Mouse (Mus musculus) right cerebral cortex, postnatal 25 days (tissue): ENCODE data around the gene Ttc9c.
"Not testable (repeated sequence)": the region's sequence is repeated elsewhere in the genome, so short reads cannot be mapped to it uniquely, and the experiment has no call there.

Source experiments
- DNase-seq: peaks from one replicate; pipeline ENCODE4 v3.0.0; 2022

Ttc9c gene

DNA sequence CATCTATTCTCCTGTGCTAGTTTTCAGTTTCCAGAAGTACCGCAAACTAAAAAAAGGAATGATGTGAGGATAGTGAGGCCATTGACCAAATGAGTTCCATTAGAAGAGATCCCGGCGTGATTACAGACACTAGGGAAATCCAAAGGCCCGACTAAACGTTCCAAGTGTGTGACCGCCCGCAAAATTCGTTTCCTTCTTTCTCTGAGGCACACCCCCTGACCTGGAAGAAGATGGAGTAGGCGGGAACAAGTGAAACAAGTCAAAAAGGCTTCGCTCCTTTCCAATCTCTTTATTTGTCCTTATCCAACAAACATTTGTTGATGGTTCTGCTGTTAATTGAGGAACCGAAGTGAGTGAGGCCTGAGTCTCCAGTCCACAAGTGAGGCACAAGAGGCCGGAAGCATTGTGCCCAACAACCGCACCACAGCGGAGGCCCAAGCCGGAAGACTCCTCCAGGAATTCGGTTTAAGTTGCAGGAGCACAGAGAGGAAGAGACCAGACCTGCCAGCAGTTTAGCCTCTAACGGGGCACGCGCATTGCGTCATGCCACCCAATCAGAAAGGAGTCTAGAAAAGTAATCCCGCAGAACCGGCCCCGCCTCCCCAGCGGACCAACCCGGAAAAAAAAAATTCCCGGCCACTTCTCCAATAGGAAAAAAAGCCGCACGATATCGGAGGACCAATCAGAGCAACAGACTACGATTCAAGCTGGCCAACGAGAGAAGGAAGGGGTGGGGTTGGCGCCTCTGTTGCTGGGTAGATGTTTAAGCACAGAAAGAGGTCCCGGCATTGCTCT, at the start of gene Ttc9c:
Gene Ttc9c (minus strand): TSS at position 533 of the 795 bp plus-strand sequence.
- DNase-seq: peak; percentile 95

DNA sequence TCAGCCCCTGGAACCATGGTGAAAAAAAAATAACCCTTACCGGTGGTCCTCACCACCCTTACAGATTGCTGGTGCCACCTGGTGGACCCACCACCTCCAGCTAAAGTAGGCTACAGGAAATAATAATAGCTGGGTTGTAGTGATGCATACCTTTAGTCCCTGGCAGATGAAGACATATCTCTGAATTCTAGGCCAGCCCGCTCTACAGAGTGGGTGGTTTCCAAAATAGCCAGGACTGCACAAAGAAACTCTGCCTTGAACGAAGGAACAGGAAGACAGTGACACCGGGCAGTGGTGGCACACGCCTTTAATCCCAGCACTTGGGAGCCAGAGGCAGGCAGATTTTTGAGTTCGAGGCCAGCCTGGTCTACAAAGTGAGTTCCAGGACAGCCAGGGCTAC, 45.1 kb upstream of the Ttc9c start:
- DNase-seq: no peak

DNA sequence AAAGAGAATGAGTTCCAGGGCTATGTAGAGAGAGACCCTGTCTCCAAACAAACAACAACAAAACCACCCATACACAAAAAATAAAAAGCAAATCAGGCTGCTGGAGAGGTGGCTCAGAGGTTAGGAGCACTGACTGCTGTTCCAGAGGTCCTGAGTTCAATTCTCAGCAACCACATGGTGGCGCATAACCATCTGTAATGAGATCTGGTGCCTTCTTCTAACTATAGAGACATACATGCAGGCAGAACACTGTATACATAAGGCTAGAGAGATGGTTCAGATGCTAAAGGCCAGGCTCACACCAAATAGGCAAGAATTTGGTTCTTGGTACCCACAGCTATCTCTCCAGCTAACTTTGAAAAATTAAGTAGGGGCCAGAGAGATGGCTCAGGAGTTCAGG, 39.9 kb upstream of the Ttc9c start:
- no peak for DNase-seq

DNA sequence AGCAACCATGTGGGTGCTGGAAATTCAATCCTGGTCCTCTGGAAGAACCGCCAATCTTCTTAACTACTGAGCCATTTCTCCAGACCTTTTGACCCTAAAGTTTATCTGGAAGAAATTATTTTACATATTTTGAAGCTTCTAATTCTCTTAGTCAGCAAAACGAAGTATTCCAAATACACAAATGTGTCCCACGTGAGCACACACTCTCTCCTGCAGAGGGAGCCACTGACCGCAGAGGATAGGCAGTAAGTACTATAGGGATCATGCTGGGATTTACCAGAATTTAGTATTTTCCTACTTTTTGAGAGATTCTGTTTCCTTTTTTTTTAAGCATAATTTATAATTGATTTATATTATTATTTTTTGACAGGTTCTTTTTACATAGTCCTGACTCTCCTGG, 38.6 kb upstream of the Ttc9c start:
- no peak for DNase-seq

DNA sequence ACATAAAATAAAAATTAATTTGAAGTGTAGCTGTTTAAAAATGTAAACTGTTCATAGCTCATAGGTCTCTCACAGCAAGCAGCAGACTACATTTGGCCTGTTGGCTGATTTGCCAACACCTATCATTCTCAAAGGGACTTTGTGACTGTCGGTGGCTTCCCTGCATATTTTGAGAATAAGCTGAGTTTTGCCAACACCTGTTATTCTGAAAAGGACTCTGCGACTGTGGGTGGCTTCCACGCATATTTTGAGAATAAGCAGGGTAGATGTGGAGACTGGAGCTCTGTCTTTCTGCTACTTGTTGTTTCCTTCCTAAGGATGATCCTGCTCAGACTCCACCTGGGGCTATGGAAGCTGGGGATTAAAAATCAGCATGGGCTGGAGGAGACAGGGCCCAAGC, 34.0 kb upstream of the Ttc9c start:
- DNase-seq: no peak

DNA sequence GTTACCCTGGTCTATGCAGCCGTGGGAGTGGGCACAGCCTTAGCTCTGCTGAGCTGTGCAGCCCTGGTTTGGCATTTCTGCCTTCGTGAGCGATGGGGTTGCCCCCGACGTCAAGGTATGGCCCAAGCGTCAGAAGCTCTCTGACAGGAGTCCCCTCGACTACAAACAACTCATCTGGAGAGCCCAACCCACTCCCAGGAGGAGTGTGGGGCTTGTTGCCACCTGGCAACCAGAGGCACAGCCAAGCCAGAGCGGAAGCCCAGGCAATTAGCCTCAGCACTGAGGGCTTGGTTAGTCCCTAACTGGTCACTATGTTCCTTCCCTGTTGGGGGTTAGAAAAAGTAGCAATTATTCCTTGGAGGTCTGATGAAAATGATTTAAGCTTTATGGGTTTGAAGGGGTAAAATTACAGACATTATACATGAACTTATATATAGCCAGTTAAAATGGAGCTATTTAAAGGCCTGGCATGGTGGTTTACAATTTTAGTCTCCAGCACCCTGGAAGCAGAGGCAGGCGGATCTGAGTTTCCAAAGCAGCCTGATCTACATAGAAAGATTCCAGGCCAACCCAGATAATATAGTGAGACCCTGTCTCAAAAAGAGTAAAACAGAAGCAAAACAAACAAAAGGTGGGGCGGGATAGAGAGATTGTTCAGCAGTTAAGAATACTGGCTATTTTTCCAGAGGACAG, 33.2 kb upstream of the Ttc9c start:
- DNase-seq: peak; percentile 32

DNA sequence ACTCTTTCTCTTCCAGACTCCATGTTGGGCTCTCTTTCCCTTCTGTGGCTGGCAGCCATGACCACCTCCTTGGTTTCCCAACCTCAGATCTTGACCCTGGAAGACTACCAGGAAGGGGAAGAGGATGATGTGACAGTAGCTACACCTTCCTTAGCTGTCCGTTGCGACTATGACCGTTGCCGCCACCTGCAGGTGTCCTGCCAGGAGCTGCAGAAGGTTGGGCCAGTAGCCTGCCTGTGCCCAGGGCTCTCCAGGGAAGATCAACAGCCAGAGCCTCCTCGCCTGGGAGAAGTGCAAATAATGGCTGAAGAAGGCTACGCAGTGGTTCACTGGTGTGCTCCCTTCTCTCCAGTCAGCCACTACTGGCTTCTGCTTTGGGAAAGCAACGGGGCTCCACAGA, 32.5 kb upstream of the Ttc9c start:
- DNase-seq: no peak

DNA sequence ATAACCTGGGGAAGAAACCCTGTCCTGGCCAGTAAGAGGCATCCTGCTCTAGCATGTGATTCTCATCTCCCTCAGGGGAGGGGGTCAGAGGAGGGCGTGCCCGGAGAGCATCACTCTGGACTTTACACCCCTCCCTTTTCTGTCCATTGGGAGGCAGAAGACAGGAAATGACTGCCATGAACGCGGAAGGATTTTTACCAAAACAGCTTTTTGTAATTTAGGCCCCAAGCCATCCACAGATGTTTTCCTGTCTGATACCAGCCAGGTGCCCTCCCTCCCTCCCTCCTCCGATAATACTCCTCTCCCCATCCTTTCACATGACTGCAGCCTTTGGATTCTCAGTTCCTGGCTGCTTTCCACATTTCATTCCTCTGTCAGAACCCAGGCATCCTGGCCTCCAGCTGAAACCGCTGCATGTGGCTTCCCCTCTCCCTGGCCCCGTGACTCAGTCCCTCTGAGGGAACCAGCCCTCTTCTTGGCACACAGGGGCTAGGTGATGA, 31.3 kb upstream of the Ttc9c start, which contains the start of gene Lrrn4cl:
Gene Lrrn4cl (plus strand): TSS at position 367 of the 500 bp plus-strand sequence.
- DNase-seq: no peak

DNA sequence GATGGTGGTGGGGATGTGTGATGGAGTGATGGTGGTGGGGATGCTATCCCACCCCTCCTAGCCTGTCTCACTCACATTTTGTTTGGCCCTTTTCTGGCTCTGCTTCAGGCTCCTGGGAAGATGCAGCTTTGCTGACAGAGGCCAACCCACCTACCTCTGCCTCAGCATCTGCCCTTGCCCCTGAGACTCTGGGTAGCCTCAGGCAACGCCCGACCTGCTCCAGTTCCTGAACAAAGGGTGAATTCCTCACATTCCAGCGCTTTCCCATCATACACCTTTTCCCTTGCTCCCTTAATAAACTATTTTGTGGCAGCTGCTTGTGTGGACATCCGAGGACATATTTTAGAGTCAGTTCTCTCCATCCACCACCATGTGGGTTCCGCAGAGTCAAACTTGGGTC, 29.2 kb upstream of the Ttc9c start:
- DNase-seq: no peak

DNA sequence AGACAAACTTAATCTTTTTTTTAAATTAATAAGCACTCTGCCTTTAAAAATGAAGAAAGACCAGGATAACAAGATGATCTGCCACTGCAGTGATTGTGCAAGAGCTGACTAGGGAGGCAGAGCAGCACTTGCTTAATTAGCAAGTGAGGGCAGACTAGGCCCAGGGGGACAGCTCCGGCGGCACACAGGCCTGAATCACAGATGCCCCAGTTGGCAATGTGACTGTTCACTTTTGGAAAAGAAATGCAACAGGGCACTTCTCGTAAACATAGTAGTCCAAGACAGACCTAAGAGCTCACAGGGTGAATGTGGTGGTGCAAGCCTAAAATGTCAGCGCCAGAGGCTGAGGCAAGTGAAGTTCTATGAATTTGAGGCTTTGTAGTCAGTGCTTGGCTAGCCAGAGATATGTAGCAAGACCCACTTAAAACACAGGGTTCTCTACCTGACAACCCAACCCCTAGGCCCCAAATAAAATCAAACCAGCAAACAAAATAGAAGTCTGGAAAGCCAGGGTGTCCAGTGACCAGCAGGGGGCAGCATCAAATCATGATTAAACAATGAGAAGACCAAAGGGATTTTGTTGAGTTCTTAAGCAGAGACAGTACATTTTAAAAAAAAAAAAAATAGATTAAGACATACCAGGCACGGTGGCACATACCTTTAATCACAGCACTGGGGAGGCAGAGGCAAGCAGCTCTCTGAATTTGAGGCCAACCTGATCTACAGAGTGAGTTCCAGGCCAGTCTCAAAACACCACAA, 25.4 kb upstream of the Ttc9c start:
- DNase-seq: peak; percentile 57

DNA sequence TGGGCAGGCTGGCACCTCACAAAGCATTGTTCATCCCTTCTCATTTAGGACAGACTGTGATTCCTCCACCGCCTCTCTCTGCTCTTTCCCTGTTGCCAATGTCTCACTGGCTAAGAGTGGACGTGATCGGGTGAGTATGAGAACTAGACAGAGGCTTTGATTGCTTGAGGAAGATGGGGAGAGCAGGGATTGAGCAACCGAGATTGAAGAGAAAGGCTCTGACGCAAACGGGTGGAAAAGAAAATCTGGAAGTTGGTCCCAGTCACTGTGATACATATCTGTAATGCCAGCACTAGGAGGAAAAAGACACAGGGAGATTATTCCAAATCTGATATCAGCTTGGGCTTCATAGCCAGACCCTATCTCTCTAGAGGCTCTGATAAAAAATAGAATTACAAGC, 23.8 kb upstream of the Ttc9c start:
- no peak for DNase-seq

DNA sequence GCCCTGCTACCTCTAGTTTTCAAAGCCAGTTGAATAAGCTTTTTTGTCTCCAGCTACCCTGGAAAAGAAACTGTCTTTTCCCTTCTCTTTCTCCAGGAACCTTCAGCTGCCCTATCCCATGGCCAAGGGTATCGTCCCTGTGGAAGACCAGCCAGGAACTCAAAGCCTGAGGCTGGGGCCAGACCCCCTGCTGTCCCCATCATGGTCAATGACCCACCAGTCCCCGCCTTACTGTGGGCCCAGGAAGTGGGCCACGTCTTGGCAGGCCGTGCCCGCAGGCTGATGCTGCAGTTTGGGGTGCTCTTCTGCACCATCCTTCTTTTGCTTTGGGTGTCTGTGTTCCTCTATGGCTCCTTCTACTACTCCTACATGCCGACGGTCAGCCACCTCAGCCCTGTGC, 21.9 kb upstream of the Ttc9c start:
- no peak for DNase-seq

DNA sequence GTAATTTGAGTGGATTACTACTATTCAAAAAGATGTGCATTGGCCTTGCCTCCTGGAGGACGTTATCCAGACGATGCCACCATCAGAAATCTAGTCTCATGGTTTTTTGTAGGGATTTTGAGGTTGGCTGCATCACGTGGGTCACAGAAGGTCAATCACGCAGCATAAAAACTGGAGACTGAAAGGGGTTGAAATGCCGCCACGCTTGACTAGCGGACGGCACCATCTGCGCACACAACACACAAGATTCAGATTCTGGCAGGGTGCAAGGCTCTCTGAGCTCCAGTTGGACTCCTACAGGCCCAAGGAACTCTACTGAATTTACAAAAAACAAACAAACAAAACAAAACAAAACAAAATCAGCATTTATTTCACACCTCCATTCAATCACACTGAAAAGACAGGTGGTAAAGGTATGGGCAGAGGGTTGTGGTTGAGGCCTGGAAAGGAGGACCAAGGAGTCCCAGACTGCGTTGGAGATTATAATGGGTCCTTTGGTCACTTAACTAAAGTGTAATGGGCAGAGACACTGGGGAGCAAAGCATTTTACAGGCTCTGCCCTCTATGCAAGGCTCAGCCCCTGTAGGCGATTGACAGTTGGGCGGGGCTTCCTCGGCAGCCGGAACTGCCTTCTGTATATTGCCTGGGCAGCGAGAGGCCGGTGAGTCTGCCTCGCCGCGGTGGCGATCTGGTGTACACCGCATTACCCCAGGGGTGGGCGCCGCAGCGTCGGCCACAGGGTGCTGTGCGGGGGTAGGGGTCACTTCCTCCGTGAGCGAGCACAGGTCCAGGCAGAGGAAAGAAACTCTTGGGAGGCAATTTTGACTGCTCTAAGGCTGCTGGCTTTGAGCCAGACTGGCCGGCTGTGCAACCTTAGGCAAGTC, 21.0 kb upstream of the Ttc9c start:
- DNase-seq: peak; percentile 79

DNA sequence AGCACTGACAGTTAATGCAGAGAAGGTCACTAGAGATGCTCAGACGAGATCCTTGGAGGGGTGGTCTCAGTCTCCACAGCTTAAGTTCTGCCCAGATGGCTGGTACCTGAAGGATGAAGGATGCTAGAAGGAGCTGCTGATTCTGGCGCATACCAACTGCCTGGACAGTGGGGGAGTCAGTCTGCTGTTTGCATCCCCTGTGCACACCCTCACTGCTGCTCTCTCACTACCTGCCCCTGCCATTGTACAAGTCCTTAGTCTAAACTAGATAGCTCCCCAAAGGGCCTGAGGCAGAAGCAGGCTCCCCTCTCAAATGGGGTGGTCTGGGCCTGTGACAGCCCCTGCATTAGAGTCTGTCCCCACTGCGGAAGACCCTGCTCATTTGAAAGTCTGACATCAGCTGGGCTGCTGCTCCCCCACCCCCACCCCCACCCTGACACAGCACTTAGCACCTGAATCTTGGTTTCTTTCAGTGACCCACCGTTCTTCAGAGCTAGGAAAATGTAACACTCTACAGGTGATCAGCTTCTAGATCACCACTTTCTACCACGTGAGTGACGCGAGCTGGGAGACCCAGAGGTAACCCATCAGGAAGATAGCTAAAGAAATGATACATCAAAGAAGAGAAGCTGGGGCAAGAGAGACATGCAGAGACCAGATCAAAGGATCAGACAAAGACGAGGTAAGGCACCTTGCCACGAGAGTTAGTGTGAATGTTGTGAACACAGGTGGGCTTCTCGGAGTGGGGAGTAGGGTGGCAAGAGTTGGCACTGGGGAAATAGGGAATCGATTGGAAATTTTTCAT, 20.2 kb upstream of the Ttc9c start, which contains the start of gene Gng3:
Gene Gng3 (minus strand): TSS at position 92 of the 805 bp plus-strand sequence.
- DNase-seq: peak; percentile 85

DNA sequence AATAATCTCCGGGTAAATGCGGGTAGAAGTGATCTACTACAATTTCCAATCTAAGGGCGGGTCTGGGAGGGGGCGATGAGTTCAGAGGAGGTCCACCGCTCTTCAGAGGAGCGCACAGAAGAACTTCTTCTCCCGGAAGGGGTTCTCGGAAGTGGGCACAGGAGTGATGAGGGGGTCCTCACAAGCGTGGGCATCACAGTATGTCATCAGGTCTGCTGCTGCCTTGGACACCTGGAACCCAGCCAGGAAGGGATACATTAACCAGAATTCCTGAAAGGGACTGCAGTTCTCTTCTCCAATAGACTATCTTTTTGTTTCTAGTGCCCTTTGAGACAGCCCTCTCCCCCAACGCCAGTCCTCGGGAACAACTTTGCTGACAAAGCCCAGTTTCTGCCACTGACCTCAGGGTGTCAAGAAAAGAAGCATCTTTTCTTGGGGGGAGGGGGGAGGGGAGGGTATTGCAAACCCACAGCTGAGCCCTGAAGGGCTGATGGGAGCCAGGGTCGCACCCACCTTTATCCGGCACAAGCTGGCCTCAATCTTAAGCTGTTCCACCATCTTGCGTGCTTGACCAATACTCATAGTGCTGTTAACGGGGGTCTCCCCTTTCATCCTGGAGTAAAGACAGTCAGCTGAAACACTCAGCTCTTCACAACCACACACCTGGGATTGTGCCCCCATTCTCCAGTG, 19.1 kb upstream of the Ttc9c start:
- peak; percentile 44 for DNase-seq

DNA sequence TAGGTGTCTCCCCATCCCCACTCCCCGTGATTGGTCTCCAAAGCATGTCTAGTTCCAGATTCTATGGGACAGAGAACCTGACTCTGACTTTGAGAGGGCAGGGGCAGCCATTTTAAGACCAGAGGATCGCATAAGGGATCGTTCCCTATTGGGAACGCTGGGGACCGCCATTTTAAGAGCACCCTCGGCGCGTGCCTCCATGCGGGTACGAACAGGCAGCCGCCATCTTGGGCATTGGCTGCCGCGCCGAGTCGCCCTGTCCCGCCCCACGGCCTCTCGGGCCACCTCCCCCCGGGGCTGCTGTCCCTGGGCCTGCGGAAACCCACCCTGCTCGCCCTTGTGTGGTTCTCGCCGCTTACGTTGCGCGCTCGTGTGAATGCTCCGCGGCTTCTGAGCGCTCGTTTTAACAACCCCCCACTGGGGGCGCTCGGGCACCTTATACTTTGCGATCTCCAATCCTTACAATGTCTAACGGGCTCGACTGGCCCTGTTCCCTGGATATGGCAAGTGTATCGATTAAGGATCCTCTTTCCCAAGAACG, 18.2 kb upstream of the Ttc9c start, which contains the start of gene Bscl2:
Gene Bscl2 (plus strand): TSS at position 217 of the 541 bp plus-strand sequence.
- DNase-seq: peak; percentile 84

DNA sequence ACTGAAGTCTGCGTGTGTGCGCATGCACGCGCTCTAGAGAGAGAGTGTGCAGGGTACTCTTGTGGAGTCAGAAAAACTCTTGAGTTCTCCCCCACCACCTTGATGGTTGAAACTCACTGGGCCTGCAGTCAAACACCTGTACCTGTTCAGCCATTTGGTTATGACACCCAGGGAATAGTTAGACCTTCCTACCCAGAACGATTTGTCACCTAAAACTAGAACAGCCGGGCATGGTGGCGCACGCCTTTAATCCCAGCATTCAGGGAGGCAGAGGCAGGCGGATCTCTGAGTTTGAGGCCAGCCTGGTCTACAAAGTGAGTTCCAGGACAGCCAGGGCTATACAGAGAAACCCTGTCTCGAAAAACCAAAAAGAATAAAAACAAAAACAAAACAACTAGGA, 17.2 kb upstream of the Ttc9c start:
- not testable (repeated sequence) for DNase-seq

DNA sequence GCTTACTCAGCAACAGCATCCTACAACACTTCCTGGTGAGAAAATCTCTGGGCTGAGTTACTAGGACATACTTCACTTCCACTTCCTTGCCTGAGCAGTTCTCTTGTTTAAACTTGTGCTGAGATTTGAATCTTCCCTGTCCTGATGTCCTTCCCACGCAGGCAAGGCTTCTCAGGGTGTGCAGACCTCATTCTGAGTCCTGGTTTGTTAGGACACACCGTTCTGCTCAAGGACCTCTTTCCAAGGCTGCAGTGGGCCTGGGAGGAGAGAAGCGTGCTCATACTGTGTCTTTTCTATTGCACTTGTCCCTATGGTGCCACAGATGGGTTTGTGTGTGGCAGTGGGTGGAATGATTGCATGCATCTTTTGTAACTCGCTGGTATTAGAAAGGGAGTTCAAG, 13.8 kb upstream of the Ttc9c start:
- no peak for DNase-seq

DNA sequence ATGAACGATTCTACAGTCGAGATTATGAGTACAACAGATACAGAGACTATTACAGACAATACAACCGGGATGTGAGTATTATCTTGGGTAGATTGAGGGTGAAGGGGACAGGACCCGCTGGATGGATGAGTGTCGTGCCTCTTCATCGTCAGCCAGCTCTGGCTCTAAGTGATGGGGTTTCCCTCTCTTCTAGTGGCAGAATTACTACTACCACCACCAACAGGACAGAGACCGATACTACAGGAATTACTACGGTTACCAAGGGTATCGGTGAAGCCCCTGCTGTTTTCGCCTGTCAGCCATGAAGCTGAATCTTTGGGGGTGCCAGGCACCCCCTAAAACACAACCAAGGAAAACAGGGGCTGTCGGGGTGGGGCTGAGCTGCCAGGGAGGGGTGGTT, 12.1 kb upstream of the Ttc9c start:
- no peak for DNase-seq

DNA sequence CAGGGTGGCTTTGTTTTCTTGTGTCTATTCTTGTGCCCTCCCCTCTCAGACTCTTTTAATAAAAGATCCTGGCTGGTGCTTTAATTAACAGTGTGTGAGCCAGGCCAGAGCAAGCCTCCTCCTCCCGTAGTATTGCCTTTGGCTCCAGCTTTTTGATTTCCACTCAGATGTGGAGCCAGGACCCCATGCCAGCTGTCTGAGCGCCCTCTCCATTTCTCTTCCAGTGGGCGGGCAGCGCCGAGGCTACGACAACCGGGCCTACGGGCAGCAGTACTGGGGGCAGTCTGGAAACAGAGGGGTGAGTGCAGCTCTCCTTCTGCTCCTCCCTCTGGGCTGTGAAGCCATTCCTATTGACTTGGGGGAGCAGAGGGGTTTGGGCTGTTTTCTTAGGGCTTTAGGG, 11.5 kb upstream of the Ttc9c start:
- no peak for DNase-seq
